Mouse (Mus musculus): ENCODE data around the gene Podxl.

- TF ChIP-seq CTCF (IDR thresholded peaks at IDR 0.05; ENCODE audit: borderline replicate concordance, insufficient read depth, low read length) (no peak), POLR2A (IDR thresholded peaks at IDR 0.05; ENCODE audit: low read depth, low read length) (no peak)
Measured at GRCm38 (mm10) chr6:31495122-31495731, 68.6 kb downstream of the Podxl start.
